Mouse (Mus musculus): Measurements from ENCODE around the gene Krtap9-3. TPM values are rescaled to one million over a fixed set of nuclear protein-coding genes. Genes with fewer than 3 reads are reported as not detected.
"Not testable (repeated sequence)": the region's sequence is repeated elsewhere in the genome, so short reads cannot be mapped to it uniquely, and the experiment has no call there.

The Krtap9-3 gene
- not detected in 2 replicates for polyA plus RNA-seq (2012; rRNA removed)

DNA sequence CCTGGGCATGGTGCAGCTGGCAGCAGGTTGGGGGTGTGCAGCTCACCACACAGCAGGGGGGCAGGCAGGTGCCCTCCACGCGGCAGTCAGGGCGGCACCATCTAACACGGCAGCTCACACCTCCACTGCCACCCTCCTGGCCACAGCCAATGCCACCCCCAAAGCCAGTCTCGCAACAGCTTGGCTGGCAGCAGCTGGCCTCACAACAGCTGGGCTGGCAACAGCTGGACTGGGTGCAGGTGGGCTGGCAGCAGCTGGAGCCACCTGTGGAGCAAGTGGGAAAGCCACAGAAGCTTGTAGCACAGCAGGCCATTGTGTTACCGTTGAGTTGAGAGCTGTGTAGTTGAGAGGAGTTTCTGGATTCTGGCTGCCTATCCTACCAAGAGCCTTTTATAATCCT lies at the start of gene Krtap9-3:
Gene Krtap9-3, minus strand, starts transcription at position 364 of the 400 bp plus-strand sequence.
- H3K4me3 ChIP-seq (ENCODE audit: low read depth, low read length); H3K27me3 ChIP-seq (ENCODE audit: control insufficient read depth, insufficient read depth, low read length); H3K4me1 ChIP-seq (ENCODE audit: control insufficient read depth, insufficient read depth, insufficient read length, low read length); H3K27ac ChIP-seq (ENCODE audit: insufficient read depth, low read depth, low read length); H3K36me3 ChIP-seq (ENCODE audit: control insufficient read depth, insufficient read depth, low read length): not testable (repeated sequence)
- WGBS, result 55% methylated on average over 6 of the region's 6 CpGs

DNA sequence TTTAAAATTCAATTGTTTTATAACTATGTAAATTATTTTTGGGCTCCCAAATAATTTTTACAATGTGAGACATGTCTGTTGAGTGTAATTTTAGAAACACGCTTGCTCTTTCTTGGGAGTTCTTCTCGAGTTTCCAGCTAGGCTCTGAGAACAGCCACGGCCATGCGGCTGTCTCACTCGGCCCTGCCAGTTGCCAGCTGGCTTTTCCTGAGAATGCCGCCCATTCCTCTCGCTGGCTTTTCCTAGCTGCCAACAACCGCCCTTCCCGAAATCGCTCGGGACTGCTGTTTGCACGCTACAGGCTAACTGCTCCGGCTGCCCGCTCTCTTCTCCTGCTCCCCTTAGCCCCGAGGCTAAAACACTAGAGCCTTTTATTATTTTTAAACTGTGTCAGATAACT lies 48.5 kb upstream of the Krtap9-3 start:
- no peaks in the 10 kb centered on the region for H3K36me3 ChIP-seq (ENCODE audit: control insufficient read depth, insufficient read depth, low read length)
- WGBS, result 86% methylated on average over 15 of the region's 15 CpGs
- TF ChIP-seq CTCF (IDR thresholded peaks at IDR 0.05; ENCODE audit: extremely low read depth, insufficient read length, insufficient replicate concordance, low read depth, low read length) (no peak), POLR2A (IDR thresholded peaks at IDR 0.05; ENCODE audit: low read depth, low read length) (no peak)

DNA sequence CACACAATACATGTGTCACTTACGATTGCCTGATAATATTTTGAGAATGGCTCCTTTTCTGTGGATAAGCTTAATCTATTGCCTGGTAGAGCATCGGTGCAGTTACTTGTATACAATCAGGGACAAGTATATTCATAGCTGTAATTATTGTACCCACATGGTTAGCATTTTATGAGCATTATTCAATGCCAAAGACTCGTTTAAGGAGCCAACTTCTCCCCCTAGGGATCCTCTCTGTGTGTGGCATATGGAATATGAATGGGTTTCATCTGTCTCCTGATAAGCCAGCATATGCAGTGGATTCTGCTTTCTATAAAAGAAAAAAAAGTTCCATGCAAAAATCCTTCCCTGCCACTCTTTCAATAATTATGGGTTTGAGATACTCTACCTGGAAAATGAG lies 46.4 kb upstream of the Krtap9-3 start:
- 58% methylated on average over 3 of the region's 3 CpGs for WGBS
- TF ChIP-seq POLR2A (IDR thresholded peaks at IDR 0.05; ENCODE audit: low read depth, low read length), result no peak
- no peak for TF ChIP-seq CTCF (IDR thresholded peaks at IDR 0.05; ENCODE audit: extremely low read depth, insufficient read length, insufficient replicate concordance, low read depth, low read length)
- Histone ChIP-seq H3K27ac (ENCODE audit: insufficient read depth, low read depth, low read length) (no peak overlapping the region), H3K36me3 (ENCODE audit: control insufficient read depth, insufficient read depth, low read length) (no peaks in the 10 kb centered on the region), H3K4me3 (ENCODE audit: low read depth, low read length) (no peak overlapping the region), H3K27me3 (ENCODE audit: control insufficient read depth, insufficient read depth, low read length) (no peaks in the 10 kb centered on the region), H3K4me1 (ENCODE audit: control insufficient read depth, insufficient read depth, insufficient read length, low read length) (no peaks in the 10 kb centered on the region)

More for the DNA sequence above, 48.5 kb upstream of the Krtap9-3 start:
- Histone ChIP-seq H3K4me1 (ENCODE audit: control insufficient read depth, insufficient read depth, insufficient read length, low read length) (no peaks in the 10 kb centered on the region), H3K4me3 (ENCODE audit: low read depth, low read length) (no peak overlapping the region), H3K27me3 (ENCODE audit: control insufficient read depth, insufficient read depth, low read length) (no peaks in the 10 kb centered on the region), H3K27ac (ENCODE audit: insufficient read depth, low read depth, low read length) (no peak overlapping the region)

DNA sequence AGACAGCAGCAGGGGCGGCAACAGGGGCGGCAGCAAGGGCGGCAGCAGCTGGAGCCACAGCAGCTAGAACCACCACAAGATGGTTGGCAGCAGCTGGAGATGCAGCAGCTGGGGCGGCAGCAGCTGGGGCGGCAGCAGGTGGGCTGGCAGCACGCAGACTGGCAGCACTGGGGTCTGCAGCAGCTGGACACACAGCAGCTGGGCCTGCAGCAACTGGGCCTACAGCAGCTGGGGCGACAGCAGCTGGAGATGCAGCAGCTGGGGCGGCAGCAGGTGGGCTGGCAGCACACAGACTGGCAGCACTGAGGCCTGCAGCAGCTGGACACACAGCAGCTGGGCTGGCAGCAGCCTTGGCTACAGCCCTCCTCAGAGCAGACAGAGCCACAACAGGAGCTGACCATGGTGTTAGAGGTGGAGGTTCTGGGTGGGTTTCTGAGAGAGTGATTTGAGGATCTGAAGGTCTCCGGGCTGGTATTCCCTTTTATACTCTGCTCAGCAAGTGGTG lies 45.8 kb upstream of the Krtap9-3 start, which contains the start of gene Krtap4-7:
Gene Krtap4-7, minus strand, starts transcription at position 455 of the 505 bp plus-strand sequence.
- H3K4me3 ChIP-seq (ENCODE audit: low read depth, low read length); H3K27me3 ChIP-seq (ENCODE audit: control insufficient read depth, insufficient read depth, low read length); H3K36me3 ChIP-seq (ENCODE audit: control insufficient read depth, insufficient read depth, low read length); H3K4me1 ChIP-seq (ENCODE audit: control insufficient read depth, insufficient read depth, insufficient read length, low read length); H3K27ac ChIP-seq (ENCODE audit: insufficient read depth, low read depth, low read length): not testable (repeated sequence)
- WGBS, result 81% methylated on average over 9 of the region's 9 CpGs

DNA sequence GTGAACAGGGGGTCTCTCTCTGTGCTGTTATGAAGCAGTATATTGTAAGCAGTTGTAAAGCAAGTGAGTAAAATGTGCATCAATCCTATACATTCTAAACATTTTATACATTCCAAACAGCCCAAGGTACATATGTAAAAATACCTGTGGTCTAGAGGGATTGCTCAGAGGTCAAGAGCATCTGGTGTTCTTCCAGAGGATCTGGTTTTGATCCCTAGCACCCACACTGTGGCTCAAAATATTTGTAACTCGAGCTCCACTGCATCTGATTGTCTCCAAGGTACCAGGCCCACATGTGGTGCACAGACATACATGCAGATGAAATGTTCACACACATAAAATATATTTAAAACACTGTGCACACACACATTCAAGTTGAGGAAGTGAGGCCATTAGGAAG lies 43.0 kb upstream of the Krtap9-3 start:
- 21% methylated on average over 1 of the region's 1 CpGs for WGBS
- TF ChIP-seq CTCF (IDR thresholded peaks at IDR 0.05; ENCODE audit: extremely low read depth, insufficient read length, insufficient replicate concordance, low read depth, low read length), result no peak
- no peak for TF ChIP-seq POLR2A (IDR thresholded peaks at IDR 0.05; ENCODE audit: low read depth, low read length)
- no peaks in the 10 kb centered on the region for H3K36me3 ChIP-seq (ENCODE audit: control insufficient read depth, insufficient read depth, low read length)

DNA sequence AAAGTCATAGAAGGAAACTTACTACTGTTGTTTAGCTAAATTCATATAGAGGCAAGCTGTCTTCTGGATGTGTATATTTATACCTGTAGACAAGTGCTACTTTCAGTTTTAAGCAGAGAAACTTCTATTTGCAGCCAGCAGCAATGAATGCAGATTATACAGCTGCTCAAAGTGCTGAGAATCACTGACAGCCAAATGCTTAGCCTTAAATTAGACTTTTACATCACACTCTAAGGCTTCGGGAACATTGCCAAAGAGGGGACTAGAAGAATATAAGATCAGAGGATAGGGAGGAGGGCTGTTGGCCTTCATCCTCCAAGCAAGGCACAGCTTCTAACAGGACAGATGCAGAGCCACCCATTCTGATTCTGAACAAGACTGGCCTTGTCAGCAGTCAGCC lies 39.2 kb upstream of the Krtap9-3 start:
- Histone ChIP-seq H3K27me3 (ENCODE audit: control insufficient read depth, insufficient read depth, low read length) (no peaks in the 10 kb centered on the region), H3K4me3 (ENCODE audit: low read depth, low read length) (no peak overlapping the region), H3K4me1 (ENCODE audit: control insufficient read depth, insufficient read depth, insufficient read length, low read length) (no peaks in the 10 kb centered on the region), H3K36me3 (ENCODE audit: control insufficient read depth, insufficient read depth, low read length) (no peaks in the 10 kb centered on the region), H3K27ac (ENCODE audit: insufficient read depth, low read depth, low read length) (no peak overlapping the region)
- 67% methylated on average over 1 of the region's 1 CpGs for WGBS
- TF ChIP-seq POLR2A (IDR thresholded peaks at IDR 0.05; ENCODE audit: low read depth, low read length) (no peak), CTCF (IDR thresholded peaks at IDR 0.05; ENCODE audit: extremely low read depth, insufficient read length, insufficient replicate concordance, low read depth, low read length) (no peak)

More for the DNA sequence above, 43.0 kb upstream of the Krtap9-3 start:
- Histone ChIP-seq H3K4me3 (ENCODE audit: low read depth, low read length) (no peak overlapping the region), H3K27me3 (ENCODE audit: control insufficient read depth, insufficient read depth, low read length) (no peaks in the 10 kb centered on the region), H3K27ac (ENCODE audit: insufficient read depth, low read depth, low read length) (no peak overlapping the region), H3K4me1 (ENCODE audit: control insufficient read depth, insufficient read depth, insufficient read length, low read length) (no peaks in the 10 kb centered on the region)

DNA sequence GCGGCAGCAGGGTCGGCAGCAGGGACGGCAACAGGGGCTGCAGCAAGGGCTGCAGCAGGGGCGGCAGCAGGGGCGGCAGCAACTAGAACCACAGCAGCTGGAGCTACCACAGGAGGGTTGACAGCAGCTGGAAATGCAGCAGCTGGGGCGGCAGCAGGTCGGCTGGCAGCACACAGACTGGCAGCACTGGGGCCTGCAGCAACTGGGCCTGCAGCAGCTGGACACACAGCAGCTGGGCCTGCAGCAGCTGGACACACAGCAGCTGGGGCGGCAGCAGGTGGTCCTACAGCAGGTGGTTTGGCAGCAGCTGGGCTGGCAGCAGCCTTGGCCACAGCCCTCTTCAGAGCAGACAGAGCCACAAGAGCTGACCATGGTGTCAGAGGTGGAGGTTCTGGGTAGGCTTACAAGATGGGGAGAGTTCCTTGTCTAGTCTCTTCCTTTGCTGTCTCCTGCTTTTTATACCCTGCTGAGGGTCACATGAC lies 36.8 kb upstream of the Krtap9-3 start, which contains the start of gene Krtap4-2:
Gene Krtap4-2, minus strand, starts transcription at position 432 of the 482 bp plus-strand sequence.
- no peak for TF ChIP-seq POLR2A (IDR thresholded peaks at IDR 0.05; ENCODE audit: low read depth, low read length)
- TF ChIP-seq CTCF (IDR thresholded peaks at IDR 0.05; ENCODE audit: extremely low read depth, insufficient read length, insufficient replicate concordance, low read depth, low read length), result no peak
- Histone ChIP-seq H3K4me3 (ENCODE audit: low read depth, low read length) (no peak within 1 kb of the TSS), H3K27ac (ENCODE audit: insufficient read depth, low read depth, low read length) (no peak within 1 kb of the TSS), H3K4me1 (ENCODE audit: control insufficient read depth, insufficient read depth, insufficient read length, low read length) (no peaks in the 10 kb centered on the region), H3K27me3 (ENCODE audit: control insufficient read depth, insufficient read depth, low read length) (no peaks in the 10 kb centered on the region), H3K36me3 (ENCODE audit: control insufficient read depth, insufficient read depth, low read length) (no peaks in the 10 kb centered on the region)
- WGBS, result 52% methylated on average over 8 of the region's 8 CpGs

DNA sequence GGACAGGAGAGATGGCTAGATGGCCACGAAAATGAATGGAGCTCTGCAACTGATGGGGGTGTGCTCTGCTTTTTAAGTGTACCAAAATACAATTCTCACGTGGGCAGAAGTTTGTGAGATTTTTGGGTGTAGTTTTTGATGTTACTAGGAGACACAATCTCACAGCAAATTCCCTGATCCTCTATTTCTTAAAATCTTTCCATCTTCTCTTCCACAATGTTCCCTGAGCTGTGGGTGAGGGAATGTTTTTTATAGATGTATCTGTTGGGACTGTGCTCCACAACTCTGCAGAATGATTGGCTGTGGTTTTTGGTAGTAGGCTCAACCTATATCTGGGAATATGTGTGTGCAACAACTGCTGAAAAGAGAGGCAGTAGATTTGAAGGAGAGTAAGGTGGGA lies 35.4 kb upstream of the Krtap9-3 start:
- H3K27ac ChIP-seq (ENCODE audit: insufficient read depth, low read depth, low read length), result no peak overlapping the region
- H3K4me1 ChIP-seq (ENCODE audit: control insufficient read depth, insufficient read depth, insufficient read length, low read length), result no peaks in the 10 kb centered on the region
- no peak for TF ChIP-seq POLR2A (IDR thresholded peaks at IDR 0.05; ENCODE audit: low read depth, low read length)
- no peak for TF ChIP-seq CTCF (IDR thresholded peaks at IDR 0.05; ENCODE audit: extremely low read depth, insufficient read length, insufficient replicate concordance, low read depth, low read length)
- no peaks in the 10 kb centered on the region for H3K27me3 ChIP-seq (ENCODE audit: control insufficient read depth, insufficient read depth, low read length)
- H3K4me3 ChIP-seq (ENCODE audit: low read depth, low read length), result no peak overlapping the region
- 61% methylated on average over 2 of the region's 2 CpGs for WGBS
- no peaks in the 10 kb centered on the region for H3K36me3 ChIP-seq (ENCODE audit: control insufficient read depth, insufficient read depth, low read length)
